Mouse (Mus musculus): ENCODE measurements at regions not wholly inside any gene's neighbourhood (a gene's known extent, or its start where the extent isn't known, plus 50 kb on each side); places are given as distances from the start of the nearest gene placed in this dataset.

GRCm38 (mm10) chrX:19237048-19237737, 243.9 kb downstream of the Tex13c3 start:
- no peaks in the 10 kb centered on the region for H3K9me3 ChIP-seq (replicated peaks; ENCODE audit: low read length)
- H3K4me3 ChIP-seq (replicated peaks in 1 of 3; ENCODE audit: low read depth in 2 of 3, low read length in 2 of 3, poor library complexity in 1 of 3) = no peak overlapping the region
- H3K9ac ChIP-seq (ENCODE audit: insufficient read depth, low read depth) = no peak overlapping the region
- dilution Hi-C loops (cut with MboI; ENCODE audit: extremely low pct_ligation_motif_present, extremely low pct_unique_long_range_greater_than_20kb, low sequenced_read_pairs) = no loop called here
- DNase-seq (ENCODE audit: extremely low read depth) = no peak
- no peak overlapping the region for H3K4me2 ChIP-seq (ENCODE audit: insufficient read depth, low read depth, poor library complexity, severe bottlenecking)
- in situ Hi-C loops (cut with MboI; ENCODE audit: low pct_ligation_motif_present, low pct_unique_long_range_greater_than_20kb, low sequenced_read_pairs) = loop anchor here (25.0 kb wide), 1 partner anchor 725 kb away; no protein-coding TSS in a partner anchor
- H3K79me2 ChIP-seq (replicated peaks; ENCODE audit: control insufficient read depth, extremely low read depth, insufficient read depth, poor library complexity, severe bottlenecking) = no peaks in the 10 kb centered on the region
- H3K4me1 ChIP-seq (ENCODE audit: control insufficient read depth in 1 of 2, insufficient read depth in 2 of 2) = no peaks in the 10 kb centered on the region
- H3K27ac ChIP-seq (ENCODE audit: insufficient read depth, low read depth) = no peak overlapping the region
- H3K36me3 ChIP-seq (replicated peaks in 1 of 2; ENCODE audit: control insufficient read depth in 1 of 2, insufficient read depth in 1 of 2, low read length in 1 of 2) = no peaks in the 10 kb centered on the region
- H3K27me3 ChIP-seq (replicated peaks) = no peaks in the 10 kb centered on the region
- no peak for TF ChIP-seq MEF2A (IDR thresholded peaks at IDR 0.05; ENCODE audit: borderline replicate concordance, low read depth, low read length)
- TF ChIP-seq MAX (IDR thresholded peaks at IDR 0.05; ENCODE audit: low read length) = no peak
- no peak for TF ChIP-seq NELFE (IDR thresholded peaks at IDR 0.05; ENCODE audit: low read depth, low read length)
- no peak for TF ChIP-seq MXI1 (IDR thresholded peaks at IDR 0.05; ENCODE audit: low read depth, low read length)
- TF ChIP-seq USF1 (IDR thresholded peaks at IDR 0.05; ENCODE audit: low read depth, low read length) = no peak

GRCm38 (mm10) chrX:19235449-19235848, 245.7 kb downstream of the Tex13c3 start:
- TF ChIP-seq USF1 (IDR thresholded peaks at IDR 0.05; ENCODE audit: low read depth, low read length) = no peak
- TF ChIP-seq CHD1 (IDR thresholded peaks at IDR 0.05; ENCODE audit: low read depth, low read length) = no peak
- TF ChIP-seq MAX (IDR thresholded peaks at IDR 0.05; ENCODE audit: low read length) = no peak
- TF ChIP-seq MYC (IDR thresholded peaks at IDR 0.05; ENCODE audit: low read depth, low read length) = no peak
- no peak for TF ChIP-seq JUND (conservative IDR thresholded peaks at IDR 0.05; ENCODE audit: low read depth, low read length)
- no peak for TF ChIP-seq MXI1 (IDR thresholded peaks at IDR 0.05; ENCODE audit: low read depth, low read length)
- TF ChIP-seq MAZ (IDR thresholded peaks at IDR 0.05; ENCODE audit: low read depth, low read length) = no peak
- no peak for TF ChIP-seq PAX5 (IDR thresholded peaks at IDR 0.05; ENCODE audit: low read length)
- TF ChIP-seq TBP (conservative IDR thresholded peaks at IDR 0.05; ENCODE audit: low read depth, low read length) = no peak
- TF ChIP-seq KAT2A (IDR thresholded peaks at IDR 0.05; ENCODE audit: insufficient replicate concordance, low read length) = no peak
- no peak for TF ChIP-seq SMC3 (IDR thresholded peaks at IDR 0.05; ENCODE audit: low read depth, low read length)
- TF ChIP-seq POLR2AphosphoS2 (IDR thresholded peaks at IDR 0.05; ENCODE audit: low read depth, low read length) = no peak
- TF ChIP-seq UBTF (IDR thresholded peaks at IDR 0.05; ENCODE audit: low read depth, low read length) = no peak
- no peak for TF ChIP-seq USF2 (conservative IDR thresholded peaks at IDR 0.05; ENCODE audit: low read depth, low read length)
- TF ChIP-seq BHLHE40 (IDR thresholded peaks at IDR 0.05; ENCODE audit: low read depth, low read length) = no peak
- no peak for TF ChIP-seq NELFE (IDR thresholded peaks at IDR 0.05; ENCODE audit: low read depth, low read length)
- no peak for TF ChIP-seq SIN3A (IDR thresholded peaks at IDR 0.05; ENCODE audit: low read length)
- TF ChIP-seq RCOR1 (conservative IDR thresholded peaks at IDR 0.05; ENCODE audit: low read depth, low read length) = no peak
- no peak for TF ChIP-seq POLR2A (IDR thresholded peaks at IDR 0.05; ENCODE audit: low read depth, low read length)
- no peak for TF ChIP-seq E2F4 (IDR thresholded peaks at IDR 0.05; ENCODE audit: insufficient replicate concordance, low read depth, low read length)
- H3K9ac ChIP-seq (ENCODE audit: insufficient read depth, low read depth) = no peak overlapping the region
- H3K4me1 ChIP-seq (ENCODE audit: control insufficient read depth in 1 of 2, insufficient read depth in 2 of 2) = no peaks in the 10 kb centered on the region
- H3K4me2 ChIP-seq (ENCODE audit: insufficient read depth, low read depth, poor library complexity, severe bottlenecking) = no peak overlapping the region
- no peaks in the 10 kb centered on the region for H3K9me3 ChIP-seq (replicated peaks; ENCODE audit: low read length)
- no peak for DNase-seq (ENCODE audit: extremely low read depth)
- H3K27me3 ChIP-seq (replicated peaks) = no peaks in the 10 kb centered on the region
- H3K79me2 ChIP-seq (replicated peaks; ENCODE audit: control insufficient read depth, extremely low read depth, insufficient read depth, poor library complexity, severe bottlenecking) = no peaks in the 10 kb centered on the region
- dilution Hi-C loops (cut with MboI; ENCODE audit: extremely low pct_ligation_motif_present, extremely low pct_unique_long_range_greater_than_20kb, low sequenced_read_pairs) (no loop called here), in situ Hi-C loops (cut with MboI; ENCODE audit: low pct_ligation_motif_present, low pct_unique_long_range_greater_than_20kb, low sequenced_read_pairs) (loop anchor here (25.0 kb wide), 1 partner anchor 727 kb away; no protein-coding TSS in a partner anchor)
- no peak overlapping the region for H3K4me3 ChIP-seq (replicated peaks in 1 of 3; ENCODE audit: low read depth in 2 of 3, low read length in 2 of 3, poor library complexity in 1 of 3)
- no peak overlapping the region for H3K27ac ChIP-seq (ENCODE audit: insufficient read depth, low read depth)
- H3K36me3 ChIP-seq (replicated peaks in 1 of 2; ENCODE audit: control insufficient read depth in 1 of 2, insufficient read depth in 1 of 2, low read length in 1 of 2) = no peaks in the 10 kb centered on the region
